Mouse (Mus musculus): Measurements from ENCODE around the gene Izumo1r. TPM values are rescaled to one million over a fixed set of nuclear protein-coding genes. Genes with fewer than 3 reads are reported as not detected.

The Izumo1r gene
- polyA plus RNA-seq, 1 experiment from 2014 or later, result 0.16 TPM

GRCm38 (mm10) chr9:14846428-14846827 lies 57.3 kb downstream of the Izumo1r start:
- ATAC-seq (ENCODE audit: low FRiP score, low TSS enrichment), result no peak
- H3K4me3 ChIP-seq (ENCODE audit: low read length), result no peak overlapping the region
- 0 out of 2 replicates have a peak, but pooled peaks cover 2% of the 10 kb centered on the region for H3K9me3 ChIP-seq (ENCODE audit: control insufficient read depth, low read length)
- no peaks in the 10 kb centered on the region for H3K4me1 ChIP-seq (ENCODE audit: control insufficient read depth, insufficient read depth, low read length)
- H3K4me2 ChIP-seq (replicated peaks; ENCODE audit: low read depth, low read length), result no peak overlapping the region
- no peak overlapping the region for H3K27ac ChIP-seq (ENCODE audit: low read depth, low read length)
- no peaks in the 10 kb centered on the region for H3K27me3 ChIP-seq (ENCODE audit: control insufficient read depth, insufficient read depth, low read length)
- no peak overlapping the region for H3K9ac ChIP-seq (ENCODE audit: low read depth, low read length)
- 51% methylated on average over 5 of the region's 5 CpGs for WGBS
- H3K36me3 ChIP-seq (ENCODE audit: control insufficient read depth, insufficient read depth, low read length), result no peaks in the 10 kb centered on the region

- 91% methylated on average over 3 of the region's 3 CpGs for WGBS
- Histone ChIP-seq H3K4me3 (ENCODE audit: low read length) (no peak overlapping the region), H3K27ac (ENCODE audit: low read depth, low read length) (no peak overlapping the region), H3K27me3 (ENCODE audit: control insufficient read depth, insufficient read depth, low read length) (no peaks in the 10 kb centered on the region), H3K4me2 (replicated peaks; ENCODE audit: low read depth, low read length) (no peak overlapping the region), H3K36me3 (ENCODE audit: control insufficient read depth, insufficient read depth, low read length) (no peaks in the 10 kb centered on the region), H3K9ac (ENCODE audit: low read depth, low read length) (no peak overlapping the region), H3K9me3 (ENCODE audit: control insufficient read depth, low read length) (0 out of 2 replicates have a peak, but pooled peaks cover 2% of the 10 kb centered on the region), H3K4me1 (ENCODE audit: control insufficient read depth, insufficient read depth, low read length) (no peaks in the 10 kb centered on the region)
- ATAC-seq (ENCODE audit: low FRiP score, low TSS enrichment), result no peak
These were observed 59.8 kb downstream of the Izumo1r start for GRCm38 (mm10) chr9:14843901-14844300.

GRCm38 (mm10) chr9:14843311-14843857 lies 60.4 kb downstream of the Izumo1r start:
- Histone ChIP-seq H3K9me3 (ENCODE audit: control insufficient read depth, low read length) (0 out of 2 replicates have a peak, but pooled peaks cover 2% of the 10 kb centered on the region), H3K9ac (ENCODE audit: low read depth, low read length) (no peak overlapping the region), H3K27me3 (ENCODE audit: control insufficient read depth, insufficient read depth, low read length) (no peaks in the 10 kb centered on the region), H3K4me3 (ENCODE audit: low read length) (no peak overlapping the region), H3K4me2 (replicated peaks; ENCODE audit: low read depth, low read length) (no peak overlapping the region), H3K27ac (ENCODE audit: low read depth, low read length) (no peak overlapping the region), H3K4me1 (ENCODE audit: control insufficient read depth, insufficient read depth, low read length) (no peaks in the 10 kb centered on the region), H3K36me3 (ENCODE audit: control insufficient read depth, insufficient read depth, low read length) (no peaks in the 10 kb centered on the region)
- 92% methylated on average over 6 of the region's 6 CpGs for WGBS
- no peak for ATAC-seq (ENCODE audit: low FRiP score, low TSS enrichment)

GRCm38 (mm10) chr9:14841878-14842761 lies 61.6 kb downstream of the Izumo1r start:
- no peak overlapping the region for H3K4me2 ChIP-seq (replicated peaks; ENCODE audit: low read depth, low read length)
- H3K9ac ChIP-seq (ENCODE audit: low read depth, low read length), result no peak overlapping the region
- H3K4me1 ChIP-seq (ENCODE audit: control insufficient read depth, insufficient read depth, low read length), result no peaks in the 10 kb centered on the region
- WGBS, result 76% methylated on average over 10 of the region's 10 CpGs
- H3K36me3 ChIP-seq (ENCODE audit: control insufficient read depth, insufficient read depth, low read length), result no peaks in the 10 kb centered on the region
- ATAC-seq (ENCODE audit: low FRiP score, low TSS enrichment), result no peak
- H3K9me3 ChIP-seq (ENCODE audit: control insufficient read depth, low read length), result 0 out of 2 replicates have a peak, but pooled peaks cover 2% of the 10 kb centered on the region
- H3K4me3 ChIP-seq (ENCODE audit: low read length), result no peak overlapping the region
- H3K27ac ChIP-seq (ENCODE audit: low read depth, low read length), result no peak overlapping the region
- no peaks in the 10 kb centered on the region for H3K27me3 ChIP-seq (ENCODE audit: control insufficient read depth, insufficient read depth, low read length)

- 48% methylated on average over 5 of the region's 5 CpGs for WGBS
- H3K9me3 ChIP-seq (ENCODE audit: control insufficient read depth, low read length), result no peaks in the 10 kb centered on the region
- no peak overlapping the region for H3K27ac ChIP-seq (ENCODE audit: low read depth, low read length)
- no peak for ATAC-seq (ENCODE audit: low FRiP score, low TSS enrichment)
- H3K4me1 ChIP-seq (ENCODE audit: control insufficient read depth, insufficient read depth, low read length), result no peaks in the 10 kb centered on the region
- H3K4me2 ChIP-seq (replicated peaks; ENCODE audit: low read depth, low read length), result no peak overlapping the region
- H3K9ac ChIP-seq (ENCODE audit: low read depth, low read length), result no peak overlapping the region
- H3K4me3 ChIP-seq (ENCODE audit: low read length), result no peak overlapping the region
- H3K36me3 ChIP-seq (ENCODE audit: control insufficient read depth, insufficient read depth, low read length), result peaks cover 15% of the 10 kb centered on the region
- H3K27me3 ChIP-seq (ENCODE audit: control insufficient read depth, insufficient read depth, low read length), result no peaks in the 10 kb centered on the region
These were observed 63.8 kb downstream of the Izumo1r start for GRCm38 (mm10) chr9:14839970-14840369.

- H3K27me3 ChIP-seq (ENCODE audit: control insufficient read depth, insufficient read depth, low read length), result no peaks in the 10 kb centered on the region
- no peak overlapping the region for H3K4me3 ChIP-seq (ENCODE audit: low read length)
- ATAC-seq (ENCODE audit: low FRiP score, low TSS enrichment), result 0 out of 2 replicates have a peak, but pooled peaks have one; percentile 49
- WGBS, result 47% methylated on average over 7 of the region's 7 CpGs
- no peak overlapping the region for H3K9ac ChIP-seq (ENCODE audit: low read depth, low read length)
- no peak overlapping the region for H3K4me2 ChIP-seq (replicated peaks; ENCODE audit: low read depth, low read length)
- H3K4me1 ChIP-seq (ENCODE audit: control insufficient read depth, insufficient read depth, low read length), result no peaks in the 10 kb centered on the region
- no peak overlapping the region for H3K27ac ChIP-seq (ENCODE audit: low read depth, low read length)
- peaks cover 19% of the 10 kb centered on the region for H3K36me3 ChIP-seq (ENCODE audit: control insufficient read depth, insufficient read depth, low read length)
- H3K9me3 ChIP-seq (ENCODE audit: control insufficient read depth, low read length), result no peaks in the 10 kb centered on the region
These were observed 64.2 kb downstream of the Izumo1r start for GRCm38 (mm10) chr9:14839527-14839926.

Other genes with a start within 250 kb of the Izumo1r start
- gene Piwil4, start 163.2 kb downstream of the Izumo1r start, polyA plus RNA-seq (2014; fragmentation: Nextera tagmentation; extraction: Ambion mirVana), result not detected in 2 replicates
- 1.5 and 3.5 TPM in 2 replicates for gene Fut4, start 151.6 kb downstream of the Izumo1r start, polyA plus RNA-seq (2014; fragmentation: Nextera tagmentation; extraction: Ambion mirVana)
- gene 1700012B09Rik, start 132.9 kb downstream of the Izumo1r start, polyA plus RNA-seq (2014; fragmentation: Nextera tagmentation; extraction: Ambion mirVana), result not detected in 2 replicates
- 25.8 and 36.9 TPM in 2 replicates for gene Mre11a, start 119.3 kb downstream of the Izumo1r start, polyA plus RNA-seq (2014; fragmentation: Nextera tagmentation; extraction: Ambion mirVana)
- 44.5 and 46.8 TPM in 2 replicates for gene Ankrd49, start 119.1 kb downstream of the Izumo1r start, polyA plus RNA-seq (2014; fragmentation: Nextera tagmentation; extraction: Ambion mirVana)
- 0.37 and 0.46 TPM in 2 replicates for gene Gpr83, start 43.7 kb downstream of the Izumo1r start, polyA plus RNA-seq (2014; fragmentation: Nextera tagmentation; extraction: Ambion mirVana)
- gene Panx1, start 141.5 kb upstream of the Izumo1r start, polyA plus RNA-seq (2014; fragmentation: Nextera tagmentation; extraction: Ambion mirVana), result 52.8 and 71.2 TPM in 2 replicates
- gene Hephl1, start 208.2 kb upstream of the Izumo1r start, polyA plus RNA-seq (2014; fragmentation: Nextera tagmentation; extraction: Ambion mirVana), result not detected in 2 replicates